Mouse (Mus musculus): ENCODE measurements at regions not wholly inside any gene's neighbourhood (a gene's known extent, or its start where the extent isn't known, plus 50 kb on each side); places are given as distances from the start of the nearest gene placed in this dataset.

- DNase-seq (ENCODE audit: low read depth): no peak
These were observed 50.1 kb upstream of the Cpm start for GRCm38 (mm10) chr10:117579210-117579609.

GRCm38 (mm10) chr10:117578696-117579146, 50.6 kb upstream of the Cpm start:
- DNase-seq (ENCODE audit: low read depth): no peak

DNA sequence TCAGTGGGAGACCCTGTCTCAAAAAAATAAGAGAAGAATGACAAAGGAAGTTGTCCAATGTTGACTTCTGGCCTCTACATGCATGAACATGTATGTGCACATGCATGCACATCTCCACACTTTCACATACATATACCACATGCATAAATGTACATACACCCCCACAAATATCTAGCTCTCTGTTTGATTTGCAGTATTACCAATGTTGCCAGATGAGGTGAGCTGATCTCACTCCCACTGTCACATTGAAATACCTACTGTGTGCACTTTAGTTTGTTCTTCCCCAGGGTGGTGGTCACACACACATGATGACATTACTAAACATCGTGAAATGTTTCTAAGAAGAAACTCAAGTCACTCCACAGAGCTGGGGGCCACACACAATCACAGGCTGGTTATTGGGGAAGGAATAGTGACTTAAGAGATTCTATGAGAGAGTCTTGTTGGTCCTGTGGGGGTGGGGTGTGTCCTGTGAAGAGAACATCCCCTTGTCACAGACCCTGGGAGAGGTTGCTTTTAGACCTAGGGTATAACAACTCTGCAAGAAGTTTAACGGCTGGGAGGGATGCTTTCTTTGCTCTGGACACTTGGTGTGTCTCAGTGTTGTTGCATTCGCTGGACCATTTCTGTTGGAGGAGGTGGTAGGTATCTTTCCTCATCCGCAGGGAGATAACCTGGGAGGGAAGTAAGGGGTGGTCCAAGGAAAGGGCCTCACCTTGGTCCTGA, 51.2 kb upstream of the Cpm start:
- no peak for DNase-seq (ENCODE audit: low read depth)

- DNase-seq (ENCODE audit: low read depth): no peak
These were observed 52.2 kb upstream of the Cpm start for GRCm38 (mm10) chr10:117576881-117577730.

DNA sequence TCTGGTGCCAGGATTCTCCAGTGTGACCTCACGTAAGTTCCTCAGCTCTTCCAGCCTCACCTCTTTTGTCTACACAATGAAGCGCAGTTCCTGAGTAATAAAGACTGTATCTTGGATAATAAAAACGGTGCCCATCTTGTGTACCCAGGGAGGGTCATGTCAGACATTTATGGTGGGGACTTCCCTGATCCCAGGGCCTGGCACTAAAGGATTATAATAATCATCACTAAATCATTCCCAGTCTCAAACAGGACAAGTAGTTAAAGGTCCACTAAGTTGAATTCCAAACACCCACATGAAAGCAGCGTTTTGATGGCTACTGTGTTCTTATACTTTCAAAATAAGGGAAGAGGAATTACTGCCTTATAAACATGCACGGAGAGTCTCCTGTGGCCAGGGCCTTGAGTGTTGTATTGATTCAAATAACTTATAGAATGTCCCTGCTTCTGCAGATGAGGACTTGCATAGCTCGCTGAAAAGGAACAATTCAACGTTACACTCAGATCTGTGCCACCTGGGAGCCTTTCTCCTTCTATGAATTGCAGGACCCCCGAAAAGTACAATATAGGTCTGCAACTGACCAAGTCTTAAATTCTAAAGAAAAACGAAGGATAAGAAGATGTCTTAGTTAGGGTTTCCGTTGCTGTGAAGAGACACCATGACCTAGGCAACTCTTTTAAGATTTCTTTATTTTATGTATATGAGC, 53.0 kb upstream of the Cpm start:
- no peak for DNase-seq (ENCODE audit: low read depth)

DNA sequence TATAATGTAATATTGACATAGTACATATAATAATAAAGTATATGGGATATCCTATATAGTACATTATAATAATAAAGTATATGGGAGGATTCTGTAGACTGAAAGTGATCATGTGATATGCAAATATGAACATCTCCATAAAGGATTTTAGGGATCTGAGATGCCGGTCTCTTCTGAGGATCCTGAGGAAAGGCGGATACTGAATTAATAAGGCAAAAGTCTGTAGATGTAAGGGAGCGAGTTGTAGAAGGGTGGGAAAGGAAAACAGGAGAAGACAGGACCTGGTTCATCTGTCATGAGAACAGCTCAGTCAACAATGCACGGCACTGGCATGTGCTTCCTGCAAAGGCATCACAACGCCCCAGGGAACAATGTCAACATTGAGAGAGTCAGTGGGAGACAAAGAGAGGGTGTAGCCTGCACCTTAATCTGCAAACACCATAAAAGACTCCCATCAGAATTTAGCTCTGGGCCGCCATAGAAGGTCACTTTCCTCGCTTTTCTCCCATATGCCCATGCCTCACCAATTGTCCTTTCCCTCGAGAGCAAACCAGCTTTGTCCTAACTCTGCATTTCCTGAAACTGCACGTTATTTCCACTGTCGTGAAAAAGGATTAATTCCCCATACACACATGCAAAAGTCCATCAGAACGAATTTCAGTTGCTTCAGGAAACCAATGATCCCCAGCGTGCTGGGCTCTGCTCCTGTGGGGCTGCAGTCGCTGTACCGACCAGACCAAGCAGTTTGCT, 53.7 kb upstream of the Cpm start:
- no peak for DNase-seq (ENCODE audit: low read depth)

DNA sequence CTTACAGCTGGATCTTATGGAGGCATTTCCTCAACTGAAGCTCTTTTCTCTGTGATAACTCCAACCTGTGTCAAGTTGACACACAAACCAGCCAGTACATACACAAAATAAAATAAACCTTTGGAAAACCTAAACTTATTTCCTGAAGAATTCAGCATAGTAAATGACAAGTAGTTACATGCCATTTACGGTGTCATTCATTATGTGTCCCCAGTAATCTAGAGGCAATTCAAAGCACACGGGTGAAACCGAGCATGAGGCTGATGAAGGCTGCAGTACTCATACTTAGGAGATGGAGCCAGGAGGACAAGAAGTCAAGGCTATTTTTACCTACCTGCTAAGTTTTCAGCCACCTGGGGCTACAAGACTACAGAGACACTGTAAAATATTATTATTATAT, 54.4 kb upstream of the Cpm start:
- DNase-seq (ENCODE audit: low read depth): no peak

- DNase-seq (ENCODE audit: low read depth): no peak
These were observed 55.1 kb upstream of the Cpm start for GRCm38 (mm10) chr10:117574056-117574727.

GRCm38 (mm10) chr10:117573596-117573850, 55.8 kb upstream of the Cpm start:
- no peak for DNase-seq (ENCODE audit: low read depth)

- no peak for DNase-seq (ENCODE audit: low read depth)
These were observed 56.3 kb upstream of the Cpm start for GRCm38 (mm10) chr10:117572746-117573595.

GRCm38 (mm10) chr10:117571891-117572573, 57.3 kb upstream of the Cpm start:
- no peak for DNase-seq (ENCODE audit: low read depth)

DNA sequence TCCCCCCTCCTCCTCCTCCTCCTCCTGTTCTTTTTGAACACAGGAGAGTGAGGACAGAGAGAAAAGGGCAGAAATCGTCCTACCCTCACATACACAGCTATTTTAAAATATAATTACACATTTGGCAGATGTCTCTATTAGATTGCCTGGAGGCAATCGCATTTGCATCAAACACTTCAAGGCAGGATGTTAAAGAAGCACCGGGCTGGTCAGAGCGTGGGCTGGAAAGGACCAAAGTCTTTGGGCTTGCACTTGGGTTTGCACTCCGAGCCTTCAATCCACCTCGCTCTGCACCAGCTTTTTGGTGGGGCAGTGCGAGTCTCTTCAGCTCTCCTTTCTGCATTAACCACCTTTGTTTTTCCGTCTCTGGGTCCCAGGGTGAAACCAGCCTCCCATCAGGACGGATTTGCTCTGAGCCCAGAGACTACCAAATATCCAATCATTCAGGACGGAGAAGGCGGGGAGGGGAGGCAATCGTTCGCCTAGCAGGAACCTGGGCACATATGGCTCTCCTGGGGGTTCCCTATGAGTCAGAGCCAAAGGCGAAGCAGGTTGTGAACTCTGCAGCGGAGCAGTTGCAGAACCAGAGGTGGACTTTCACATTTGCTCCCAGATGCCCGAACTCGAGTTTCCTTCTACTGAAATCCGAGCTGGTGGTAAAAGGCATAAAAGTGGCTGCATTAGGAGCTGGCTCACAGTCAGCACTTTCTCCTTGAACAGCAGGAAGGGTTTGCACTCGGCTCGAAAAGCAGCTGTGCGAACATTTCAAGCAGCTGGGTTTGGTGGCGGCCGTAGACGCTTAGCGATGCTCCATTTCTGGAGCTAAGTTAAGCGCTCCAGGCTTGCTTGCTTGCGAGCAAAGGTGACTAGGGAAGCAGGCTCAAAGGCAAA, 58.1 kb upstream of the Cpm start:
- DNase-seq (ENCODE audit: low read depth): no peak

- DNase-seq (ENCODE audit: low read depth): no peak
These were observed 59.0 kb upstream of the Cpm start for GRCm38 (mm10) chr10:117570091-117570970.

DNA sequence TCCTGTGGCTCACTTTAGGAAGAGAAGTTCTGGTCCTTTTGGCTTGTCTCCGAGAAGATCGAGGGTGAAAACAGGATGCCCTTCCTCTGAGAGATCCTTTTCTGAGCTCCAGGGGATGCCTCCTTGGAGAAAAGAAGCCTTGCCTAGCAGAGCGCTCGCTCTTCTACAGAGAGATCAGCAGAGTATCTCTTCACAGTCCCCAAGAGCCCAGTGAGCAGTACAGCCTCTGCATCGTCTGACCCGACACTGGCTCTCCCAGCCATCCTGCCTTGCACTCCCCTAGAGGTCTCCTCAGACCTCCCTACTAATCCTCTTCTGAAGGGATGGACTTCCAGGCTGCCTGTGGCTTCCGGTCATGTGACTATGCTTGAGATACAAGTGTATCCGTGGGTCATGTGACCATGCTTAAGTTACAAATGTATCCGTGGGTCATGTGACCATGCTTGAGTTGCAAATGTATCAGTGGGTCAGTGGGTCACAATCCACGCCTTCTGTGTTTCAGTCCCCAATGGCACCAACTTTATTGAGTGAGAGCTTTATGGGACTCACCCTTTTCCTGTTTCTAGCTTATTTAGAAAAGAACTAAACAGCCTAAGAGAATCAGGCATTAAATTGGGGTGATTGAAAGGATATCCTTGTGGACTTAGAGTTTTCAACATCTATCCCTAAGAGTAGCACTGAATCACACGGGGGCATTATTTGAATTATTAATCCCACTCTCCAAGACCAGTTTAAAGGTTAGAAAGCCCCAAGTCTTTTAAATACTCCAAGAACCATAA, 59.8 kb upstream of the Cpm start:
- DNase-seq (ENCODE audit: low read depth): no peak

- DNase-seq (ENCODE audit: low read depth): no peak
These were observed 60.6 kb upstream of the Cpm start for GRCm38 (mm10) chr10:117568472-117569300.

GRCm38 (mm10) chr10:117568138-117568387, 61.2 kb upstream of the Cpm start:
- no peak for DNase-seq (ENCODE audit: low read depth)

All from fibroblast of lung, adult 2 months (primary cell).